Mouse (Mus musculus) brain, embryonic 18.5 days (tissue): ENCODE data around the gene Alyref2.
A peak's percentile ranks its signal among the peaks of the same experiment; 100 is the strongest.

Experiments used
- DNase-seq: peaks from one replicate; pipeline ENCODE4 v3.0.0-alpha.2; 2012; ENCODE audit warnings: low read depth, low spot score

The Alyref2 gene

DNA sequence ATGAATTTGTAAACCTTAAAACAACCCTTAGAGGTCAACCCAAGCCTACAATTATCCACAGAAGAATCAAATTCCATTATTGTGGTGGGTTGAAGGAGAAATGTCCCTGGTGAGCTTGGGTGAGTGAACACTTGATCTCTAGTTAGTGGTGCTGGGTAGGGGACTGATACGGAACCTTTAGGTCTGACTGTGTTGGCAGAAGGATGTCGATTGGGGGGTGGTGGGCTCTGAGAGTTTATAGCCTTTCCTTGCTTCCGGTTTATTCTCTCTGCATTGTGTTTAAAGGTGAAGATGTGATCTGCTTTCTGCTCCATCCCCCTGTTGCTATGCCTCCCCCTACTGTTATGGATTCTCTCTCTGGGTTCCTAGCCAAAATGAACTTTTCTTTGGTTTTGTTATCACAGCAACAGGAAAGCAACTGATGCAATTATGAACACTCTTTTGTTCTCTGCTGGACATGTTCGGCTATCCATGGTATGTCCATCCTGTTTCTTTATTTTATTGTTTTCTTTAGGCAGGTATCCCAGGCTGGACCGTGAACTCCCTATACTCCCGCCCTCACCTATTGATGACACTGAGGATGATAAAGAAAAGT, 2.2 kb upstream of the Alyref2 start:
- no peak for DNase-seq

GRCm38 (mm10) chr1:171501636-171502080, 1.6 kb upstream of the Alyref2 start:
- no peak for DNase-seq

DNA sequence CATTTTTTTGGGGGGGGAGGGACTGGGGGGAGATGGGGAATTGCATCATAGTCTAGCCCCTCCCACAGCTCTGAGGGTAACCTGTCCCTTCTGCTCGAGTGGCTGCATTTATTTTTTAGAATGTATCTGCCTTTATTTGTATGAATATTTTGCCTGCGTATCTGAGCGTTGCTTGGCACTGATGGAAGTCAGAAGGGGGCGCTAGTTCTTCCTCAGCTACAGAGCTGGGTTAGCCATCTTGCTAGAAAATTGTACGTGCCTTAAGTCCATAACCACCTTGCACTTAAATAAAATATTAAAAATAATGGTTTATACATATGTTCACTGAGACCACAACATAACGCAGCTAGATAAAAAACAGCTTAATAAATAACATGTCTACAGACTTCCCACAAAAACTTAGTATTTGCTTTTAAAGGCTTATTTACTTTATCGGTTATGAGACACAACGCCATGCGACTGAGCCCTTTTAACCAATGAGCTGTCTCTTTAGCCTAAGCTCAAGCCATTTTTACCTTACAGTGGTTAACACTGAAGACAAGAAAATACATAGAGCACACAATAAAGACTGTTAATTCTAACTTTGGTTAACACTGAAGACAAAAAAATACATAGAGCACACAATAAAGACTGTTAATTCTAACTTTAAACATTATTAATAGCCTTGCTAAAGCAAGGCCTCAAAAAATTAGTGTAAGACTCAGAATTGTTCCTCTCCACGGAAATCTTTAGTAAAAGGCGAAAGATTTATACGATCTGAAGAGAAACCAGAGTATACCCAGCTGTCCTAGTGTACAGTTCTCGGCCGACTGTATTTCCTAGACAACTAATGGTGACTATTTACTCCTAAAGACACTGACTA, 659 bp upstream of the Alyref2 start:
- DNase-seq = peak; percentile 66

GRCm38 (mm10) chr1:171503592-171504291, 464 bp downstream of the Alyref2 start:
- DNase-seq = peak; percentile 26

- DNase-seq = no peak
Measured at GRCm38 (mm10) chr1:171504586-171504985, 1.3 kb downstream of the Alyref2 start.

DNA sequence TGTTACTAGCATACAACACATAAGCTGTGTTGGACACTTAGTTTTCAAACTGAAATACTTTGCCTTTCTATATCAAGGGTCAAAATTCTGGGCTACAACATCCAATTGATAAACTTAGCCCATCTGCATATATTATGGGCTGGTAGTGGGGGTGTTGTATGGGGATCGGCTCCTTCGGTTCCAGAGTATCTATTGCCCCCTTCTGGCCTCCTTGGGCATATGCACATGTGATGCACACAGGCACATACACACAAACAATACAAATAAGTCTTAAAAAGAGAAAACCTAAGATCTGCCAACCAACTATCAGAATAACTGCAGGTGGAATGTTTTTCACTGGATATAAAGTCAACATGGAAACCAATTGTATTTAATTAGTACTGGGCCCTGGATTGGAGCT, 10.0 kb downstream of the Alyref2 start:
- no peak for DNase-seq

DNA sequence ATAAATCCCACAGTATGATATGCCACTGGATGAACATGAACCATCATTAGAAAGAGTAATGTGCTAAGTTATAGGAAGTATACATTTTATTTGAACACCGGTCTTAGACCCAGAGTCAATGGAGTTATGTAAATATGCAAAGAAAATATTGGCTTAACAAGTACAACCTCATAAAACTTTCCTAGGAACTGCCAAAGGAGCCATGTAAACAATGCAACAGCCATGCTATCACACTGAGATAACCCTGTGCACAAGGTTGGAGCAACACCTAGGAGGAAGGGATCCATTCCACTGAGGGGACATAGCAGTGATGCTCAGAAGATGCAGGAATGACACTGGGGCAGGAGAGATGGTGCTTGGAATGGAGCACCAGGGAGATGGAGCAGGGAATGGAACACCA, 10.5 kb downstream of the Alyref2 start:
- DNase-seq = no peak

DNA sequence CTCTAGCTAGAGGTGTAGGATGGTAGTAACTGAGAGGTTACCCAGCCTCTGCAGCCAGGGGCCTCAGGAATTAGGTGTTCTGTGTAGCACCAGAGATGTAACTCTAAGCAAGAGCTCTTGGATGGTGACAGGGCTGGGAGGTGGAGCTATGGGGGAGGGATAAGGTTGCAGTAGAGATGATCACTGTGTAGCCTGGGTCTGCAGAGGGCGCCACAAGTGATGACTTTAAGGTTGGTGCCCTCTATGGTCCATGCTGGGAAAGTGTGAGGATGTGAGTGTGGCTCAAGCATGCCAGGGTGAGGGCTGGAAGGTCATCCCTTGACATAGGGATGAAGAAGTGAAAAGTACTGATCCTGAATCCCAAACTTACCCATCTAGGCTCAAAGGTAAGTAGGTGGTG, 11.8 kb downstream of the Alyref2 start:
- DNase-seq = no peak

GRCm38 (mm10) chr1:171515557-171515956, 12.3 kb downstream of the Alyref2 start:
- DNase-seq = no peak

DNA sequence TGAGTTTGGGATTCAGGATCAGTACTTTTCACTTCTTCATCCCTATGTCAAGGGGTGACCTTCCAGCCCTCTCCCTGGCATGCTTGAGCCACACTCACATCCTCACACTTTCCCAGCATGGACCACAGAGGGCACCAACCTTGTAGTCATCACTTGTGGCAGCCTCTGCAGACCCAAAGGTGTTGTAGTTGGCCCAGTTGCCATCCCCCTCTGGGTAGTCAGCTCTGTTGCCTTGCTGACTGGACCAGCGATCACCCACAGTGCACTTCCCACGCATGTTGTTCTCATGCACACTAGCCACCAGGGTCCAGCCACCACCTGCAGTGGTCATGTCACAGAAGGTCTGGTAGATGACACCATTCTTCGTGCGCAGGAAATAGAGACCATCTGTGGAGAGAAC, 28.1 kb downstream of the Alyref2 start:
- DNase-seq = no peak

- DNase-seq = no peak
Measured at GRCm38 (mm10) chr1:171532830-171533229, 29.6 kb downstream of the Alyref2 start.

DNA sequence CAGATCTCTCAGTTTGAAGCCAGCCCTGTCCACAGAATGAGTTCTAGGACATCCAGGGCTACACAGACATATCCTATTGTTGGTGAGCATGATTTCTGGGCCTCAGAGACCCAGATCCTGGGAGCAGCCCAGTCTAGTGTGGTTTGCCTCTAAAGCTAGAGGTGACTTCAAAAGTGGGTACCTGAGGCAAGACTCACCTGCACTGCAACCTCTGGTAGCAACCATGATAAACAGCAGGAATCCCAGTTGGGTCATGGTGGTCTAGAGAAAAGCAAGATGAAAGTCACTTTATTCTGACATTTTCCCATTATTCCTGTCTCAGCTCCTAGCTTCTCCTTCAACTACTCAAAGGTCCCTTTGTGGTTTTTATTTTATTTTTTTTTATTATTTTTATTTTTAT, 31.3 kb downstream of the Alyref2 start:
- no peak for DNase-seq

- no peak for DNase-seq
Measured at GRCm38 (mm10) chr1:171535194-171535593, 31.9 kb downstream of the Alyref2 start, which contains the start of gene Itln1. Itln1 (minus strand) TSS chr1:171535294.

- no peak for DNase-seq
Measured at GRCm38 (mm10) chr1:171540694-171541093, 37.4 kb downstream of the Alyref2 start.

GRCm38 (mm10) chr1:171551326-171551725, 48.0 kb downstream of the Alyref2 start:
- DNase-seq = no peak

DNA sequence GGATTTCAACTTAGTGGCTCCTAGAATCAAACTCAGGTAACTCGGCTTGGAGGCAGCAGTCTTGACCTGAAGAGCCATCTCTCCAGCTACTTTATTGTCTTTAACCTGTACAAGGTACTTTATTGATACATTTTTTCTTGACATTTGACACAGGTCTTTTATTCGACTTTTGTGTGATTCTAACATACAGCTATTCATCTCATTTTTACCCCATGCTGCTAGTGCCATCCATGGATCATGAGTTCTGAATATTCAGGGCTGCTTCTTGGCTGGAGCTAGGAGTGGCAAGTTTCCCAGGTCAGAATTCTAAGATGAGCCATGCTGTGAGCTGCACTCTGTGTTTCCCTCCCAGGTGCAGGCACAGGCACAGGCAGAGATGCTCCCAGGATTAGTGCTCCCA, 49.0 kb downstream of the Alyref2 start:
- DNase-seq = no peak

DNA sequence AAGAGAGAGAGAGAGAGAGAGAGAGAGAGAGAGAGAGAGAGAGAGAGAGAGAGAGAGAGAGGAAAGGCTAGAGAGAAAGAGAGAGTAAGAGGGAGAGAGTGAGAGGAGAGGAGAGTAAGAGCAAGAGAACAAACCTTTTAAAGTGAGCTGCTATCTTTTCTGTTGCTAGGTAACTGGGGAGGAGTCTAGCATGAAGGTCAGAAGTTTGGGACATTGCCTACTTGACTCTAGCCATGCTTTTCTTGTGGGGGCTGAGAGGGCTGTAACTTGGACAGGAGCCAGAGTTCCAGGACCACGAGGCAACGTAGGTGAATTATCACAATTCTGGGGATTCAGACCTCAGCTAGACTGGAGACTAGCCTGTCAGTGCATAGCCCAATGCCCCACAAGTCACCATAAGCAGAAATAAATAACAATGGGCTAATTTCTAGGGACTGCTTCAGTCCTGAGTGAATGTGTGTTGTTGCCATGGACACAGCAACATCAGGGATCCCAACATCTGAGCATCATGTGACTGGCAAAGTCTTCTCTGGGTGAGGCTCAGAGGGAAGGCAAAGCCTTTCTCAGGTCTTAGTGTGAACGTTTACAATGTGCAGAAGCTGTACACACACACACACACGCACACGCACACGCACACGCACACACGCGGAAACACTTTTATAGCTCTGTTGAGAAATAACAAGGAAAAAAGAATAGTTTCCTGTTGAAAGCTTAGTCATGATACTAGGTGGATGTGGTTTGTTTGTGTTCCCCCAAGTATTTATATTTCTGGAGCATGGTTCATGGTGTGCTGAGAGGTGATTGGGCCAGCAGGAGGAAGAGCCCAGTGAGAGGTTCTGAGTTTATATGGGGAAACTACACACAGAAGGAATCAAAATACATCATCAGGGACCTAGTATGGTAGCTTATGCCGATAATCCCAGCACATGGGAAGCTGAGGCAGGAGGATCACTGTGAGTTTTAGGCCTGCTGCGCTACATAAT, 50.4 kb downstream of the Alyref2 start:
- no peak for DNase-seq
